Mouse (Mus musculus) heart, adult 2 months (tissue): ENCODE results near the gene Btg4. TPM values are rescaled to one million over a fixed set of nuclear protein-coding genes. Genes with fewer than 3 reads are reported as not detected.
A peak's percentile ranks its signal among the peaks of the same experiment; 100 is the strongest.

Experiments used
- DNase-seq, 2 experiments: peaks; one replicate each; pipeline ENCODE4 v3.0.0; 2021
- H3K27ac ChIP-seq: fragments of 200-600 bp; 2 replicates; pipeline ENCODE4 v1.8.1; 2022
- H3K27me3 ChIP-seq: fragments of 200-500 bp; 2 replicates; pipeline ENCODE4 v1.6.1; 2012; ENCODE audit warnings: mild to moderate bottlenecking, low read length, inconsistent platforms, mixed read lengths; ENCODE audit not compliant: control insufficient read depth, insufficient read depth
- H3K36me3 ChIP-seq: fragments of 200-500 bp; 2 replicates; pipeline ENCODE4 v1.6.1; 2012; ENCODE audit warnings: low read length, inconsistent platforms; ENCODE audit not compliant: control insufficient read depth, insufficient read depth
- H3K4me1 ChIP-seq: fragments of 200-500 bp; 2 replicates; pipeline ENCODE4 v1.6.1; 2011; ENCODE audit warnings: low read length; ENCODE audit not compliant: control insufficient read depth, insufficient read depth
- H3K4me3 ChIP-seq: fragments of 200-600 bp; 2 replicates; pipeline ENCODE4 v1.8.1; 2022
- H3K79me2 ChIP-seq: fragments of 200-500 bp; replicated peaks from 2 replicates; pipeline ENCODE4 v1.6.1; 2012; ENCODE audit warnings: mild to moderate bottlenecking, inconsistent platforms, low read length, moderate library complexity, mixed read lengths; ENCODE audit not compliant: control insufficient read depth, insufficient read depth
- H3K9ac ChIP-seq: fragments of 200-500 bp; 2 replicates; pipeline ENCODE4 v1.6.1; 2012; ENCODE audit warnings: low read depth, mild to moderate bottlenecking, control low read depth, inconsistent platforms, low read length, mixed read lengths
- CTCF ChIP-seq: fragments of 200-600 bp; IDR thresholded peaks from 2 replicates; pipeline ENCODE4 v1.8.1; 2022; ENCODE audit warnings: antibody characterized with exemption, mild to moderate bottlenecking, moderate library complexity
- EP300 ChIP-seq: fragments of 200-500 bp; IDR thresholded peaks from 2 replicates; pipeline ENCODE4 v1.6.1; 2011; ENCODE audit warnings: low read depth, low read length, control low read depth; ENCODE audit not compliant: insufficient read depth
- POLR2A ChIP-seq: fragments of 200-500 bp; IDR thresholded peaks from 2 replicates; pipeline ENCODE4 v1.6.1; 2011; ENCODE audit warnings: mild to moderate bottlenecking, low read depth, low read length, control low read depth; ENCODE audit not compliant: insufficient read depth
- WGBS: fragments of 180-500 bp; shearing (Covaris S2); methylation state at CpG from one replicate; pipeline ENCODE4 v1.1.7; 2018; 5-methylcytosine and 5-hydroxymethylcytosine counted together
- intact Hi-C: fragments of 180-260 bp; cut with DNase I; formaldehyde crosslinking; loops from one replicate; pipeline ENCODE4 v1.15.1; 2025
- polyA plus RNA-seq: library from polyadenylated mRNA; depleted of rRNA; stranded (reverse); fragments of >200 nt; gene quantifications from 2 replicates; pipeline ENCODE4 v1.2.3, GENCODE M21; 2012
- total RNA-seq, 2 experiments: library from RNA; stranded (reverse); gene quantifications; 2 replicates each; pipeline ENCODE4 v1.2.3; 2021

Gene Btg4
- total and polyA plus RNA-seq, 3 experiments: not detected

DNA sequence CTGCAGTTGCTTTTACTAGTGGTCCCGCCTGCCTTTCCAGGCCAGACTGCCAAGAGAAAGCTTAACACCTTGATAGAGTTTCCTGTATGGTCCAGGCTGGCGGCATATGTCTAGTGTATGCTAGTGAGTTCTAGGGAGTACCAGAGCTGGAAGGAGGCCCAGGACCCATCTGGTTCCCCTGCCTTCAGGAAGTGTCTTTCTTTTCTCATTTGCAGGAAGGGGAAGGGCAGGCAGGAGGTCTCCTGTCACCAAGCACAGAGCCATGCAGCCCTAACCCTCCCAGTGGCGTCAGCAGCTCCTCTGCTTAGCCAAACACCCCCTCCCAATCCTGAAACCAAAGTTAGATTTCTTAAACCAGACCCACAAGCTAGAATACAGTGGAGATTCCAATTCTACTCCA is 15.1 kb downstream of the Btg4 start:
- TF ChIP-seq POLR2A (no peak), EP300 (0 out of 2 replicates have a peak, but pooled peaks have one; percentile 51), CTCF (no peak)
- Histone ChIP-seq H3K36me3 (no peaks in the 10 kb centered on the region), H3K79me2 (no peaks in the 10 kb centered on the region), H3K27ac (no peak overlapping the region), H3K4me3 (peak overlapping the region; percentile 12; the same call in 1 of the 2 replicates), H3K4me1 (peaks cover 5% of the 10 kb centered on the region), H3K27me3 (no peaks in the 10 kb centered on the region), H3K9ac (peak overlapping the region; percentile 1; the same call in 1 of the 2 replicates)
- intact Hi-C loops: no loop called here
- DNase-seq: peak; percentile 36 to 50
- WGBS: 25% methylated on average over 3 of the region's 3 CpGs

- under 1% methylated on average over 17 of the region's 17 CpGs for WGBS
- Histone ChIP-seq H3K27me3 (no peaks in the 10 kb centered on the region), H3K79me2 (no peaks in the 10 kb centered on the region), H3K4me3 (peak overlapping the region; percentile 45), H3K4me1 (peaks cover 5% of the 10 kb centered on the region), H3K9ac (peak overlapping the region; percentile 67), H3K27ac (peak overlapping the region; percentile 71), H3K36me3 (no peaks in the 10 kb centered on the region)
- peak; percentile 31 to 56 for DNase-seq
- intact Hi-C loops: no loop called here
- no peak for TF ChIP-seq EP300
- TF ChIP-seq CTCF: no peak
- TF ChIP-seq POLR2A: no peak
Observed at GRCm38 (mm10) chr9:51076300-51076978, 15.7 kb downstream of the Btg4 start.

DNA sequence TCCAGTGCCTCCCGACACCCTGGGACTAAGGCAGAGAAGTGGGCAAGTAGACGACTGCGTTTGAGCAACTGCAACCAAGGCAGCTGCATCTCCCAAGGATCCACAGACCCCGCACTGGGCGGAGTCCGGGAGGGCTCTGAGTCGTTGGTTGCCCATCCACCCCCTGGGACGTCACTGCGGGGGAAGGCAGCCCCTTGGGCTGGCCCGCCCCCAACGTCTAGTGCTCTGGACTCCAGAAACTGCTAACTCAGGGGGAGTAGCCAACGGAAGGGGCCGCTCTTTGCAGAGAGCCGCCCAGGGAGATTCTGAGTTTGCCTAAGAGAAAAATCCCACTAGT is 16.2 kb downstream of the Btg4 start, which contains the start of gene Layn:
Gene Layn (minus strand): TSS at position 116 of the 337 bp plus-strand sequence.
- peak within 1 kb of the TSS; percentile 45 for H3K4me3 ChIP-seq
- intact Hi-C loops: no loop called here
- no peaks in the 10 kb centered on the region for H3K27me3 ChIP-seq
- WGBS: 2% methylated on average over 14 of the region's 14 CpGs
- peak; percentile 89 to 91 for DNase-seq
- H3K36me3 ChIP-seq: no peaks in the 10 kb centered on the region
- peaks cover 5% of the 10 kb centered on the region for H3K4me1 ChIP-seq
- peak within 1 kb of the TSS; percentile 67 for H3K9ac ChIP-seq
- H3K79me2 ChIP-seq: no peaks in the 10 kb centered on the region
- H3K27ac ChIP-seq: peak within 1 kb of the TSS; percentile 71
- TF ChIP-seq CTCF (peak; percentile 35), POLR2A (peak; percentile 89), EP300 (no peak)

GRCm38 (mm10) chr9:51081614-51082013 is 20.9 kb downstream of the Btg4 start:
- TF ChIP-seq POLR2A (no peak), EP300 (no peak), CTCF (no peak)
- Histone ChIP-seq H3K27me3 (no peaks in the 10 kb centered on the region), H3K9ac (no peak overlapping the region), H3K27ac (no peak overlapping the region), H3K79me2 (no peaks in the 10 kb centered on the region), H3K4me1 (peaks cover 2% of the 10 kb centered on the region), H3K36me3 (no peaks in the 10 kb centered on the region), H3K4me3 (no peak overlapping the region)
- DNase-seq: no peak
- intact Hi-C loops: no loop called here
- WGBS: 76% methylated on average over 5 of the region's 5 CpGs

- intact Hi-C loops: no loop called here
- H3K4me1 ChIP-seq: no peaks in the 10 kb centered on the region
- H3K27ac ChIP-seq: no peak overlapping the region
- TF ChIP-seq EP300: no peak
- TF ChIP-seq CTCF: no peak
- TF ChIP-seq POLR2A: no peak
- no peaks in the 10 kb centered on the region for H3K27me3 ChIP-seq
- no peak overlapping the region for H3K4me3 ChIP-seq
- H3K79me2 ChIP-seq: no peaks in the 10 kb centered on the region
- no peaks in the 10 kb centered on the region for H3K36me3 ChIP-seq
- no peak overlapping the region for H3K9ac ChIP-seq
- 42% methylated on average over 5 of the region's 5 CpGs for WGBS
- DNase-seq: no peak
Observed at GRCm38 (mm10) chr9:51093697-51094096, 33.0 kb downstream of the Btg4 start.

DNA sequence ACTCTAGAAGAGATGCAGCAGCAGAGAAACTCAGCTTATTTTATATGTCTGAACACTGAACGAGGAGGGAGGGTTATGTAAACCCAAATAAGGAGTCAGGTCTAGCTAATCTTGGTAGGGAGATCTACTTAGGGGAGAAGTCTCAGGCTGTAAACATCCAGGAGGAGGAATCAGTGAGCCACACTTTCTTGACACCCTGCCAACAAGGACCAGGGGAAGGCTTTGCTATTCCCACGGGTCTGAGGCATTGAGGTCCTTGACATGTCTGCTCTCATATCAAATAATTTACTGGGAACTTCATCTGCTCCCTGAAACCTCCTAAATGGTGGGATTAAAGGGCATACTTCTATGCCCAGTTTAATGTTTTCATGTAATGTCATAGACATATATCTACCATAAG is 35.6 kb downstream of the Btg4 start:
- no peak for TF ChIP-seq EP300
- no peak for TF ChIP-seq CTCF
- no peak for TF ChIP-seq POLR2A

More for the DNA sequence above, 35.6 kb downstream of the Btg4 start:
- Histone ChIP-seq H3K9ac (no peak overlapping the region), H3K4me1 (no peaks in the 10 kb centered on the region), H3K79me2 (no peaks in the 10 kb centered on the region), H3K36me3 (no peaks in the 10 kb centered on the region), H3K27ac (no peak overlapping the region), H3K27me3 (no peaks in the 10 kb centered on the region), H3K4me3 (no peak overlapping the region)
- DNase-seq: no peak
- intact Hi-C loops: no loop called here
- WGBS: 45% methylated on average over 2 of the region's 2 CpGs
